Mouse (Mus musculus): ENCODE results near the gene Lepr.

- TF ChIP-seq CTCF (IDR thresholded peaks at IDR 0.05 in 2 of 3, conservative IDR thresholded peaks at IDR 0.05 in 1 of 3; ENCODE audit: control insufficient read depth in 1 of 3, insufficient read depth in 1 of 3, low read depth in 2 of 3, low read length in 3 of 3, poor library complexity in 1 of 3, severe bottlenecking in 1 of 3) = no peak
- no peak for TF ChIP-seq GATA1 (IDR thresholded peaks at IDR 0.05; ENCODE audit: low read depth, low read length)
- TF ChIP-seq USF1 (IDR thresholded peaks at IDR 0.05; ENCODE audit: low read depth, low read length) = no peak
- no peak for TF ChIP-seq ZNF384 (IDR thresholded peaks at IDR 0.05; ENCODE audit: low read depth, low read length)
Observed at GRCm38 (mm10) chr4:101697236-101697635, 20.0 kb upstream of the Lepr start.

Data from MEL (cell line).